Mouse (Mus musculus) MEL (cell line): Measurements from ENCODE around the gene Gm49322. TPM values are rescaled to one million over a fixed set of nuclear protein-coding genes. Genes with fewer than 3 reads are reported as not detected.
A peak's percentile ranks its signal among the peaks of the same experiment; 100 is the strongest.

ENCODE experiments used
- DNase-seq: peaks from one replicate; pipeline ENCODE4 v3.0.0; 2011; ENCODE audit warnings: low read depth, low spot score
- H3K27ac ChIP-seq: 2 replicates; pipeline ENCODE4 v1.5.1; 2012; ENCODE audit warnings: low read depth, mild to moderate bottlenecking, control low read depth, low read length, moderate library complexity; ENCODE audit not compliant: control insufficient read depth
- H3K27me3 ChIP-seq, 2 experiments: fragments of 150-350 bp in 1 of 2; sonication (generic) in 1 of 2; 2 replicates each; pipeline ENCODE4 v1.6.1; 2012; ENCODE audit warnings: low read length in 2 of 2, mild to moderate bottlenecking in 2 of 2, improper control_type of control experiment in 1 of 2, moderate library complexity in 1 of 2; ENCODE audit not compliant: insufficient read depth in 2 of 2, control insufficient read depth in 1 of 2
- H3K36me3 ChIP-seq, 2 experiments: 2 replicates each; pipeline ENCODE4 v1.6.1; 2012 to 2014; ENCODE audit warnings: low read length in 2 of 2, improper control_type of control experiment in 1 of 2, inconsistent platforms in 1 of 2, mild to moderate bottlenecking in 1 of 2; ENCODE audit not compliant: insufficient read depth in 2 of 2, control insufficient read depth in 1 of 2
- H3K4me1 ChIP-seq, 2 experiments: fragments of 150-350 bp in 1 of 2; sonication (generic) in 1 of 2; 2 replicates each; pipeline ENCODE4 v1.6.1; 2012; ENCODE audit warnings: low read length in 2 of 2, improper control_type of control experiment in 1 of 2, mild to moderate bottlenecking in 1 of 2; ENCODE audit not compliant: insufficient read depth in 2 of 2, control insufficient read depth in 1 of 2
- H3K4me3 ChIP-seq, 2 experiments: fragments of 150-350 bp in 1 of 2; sonication (generic) in 1 of 2; 2 replicates each; pipeline ENCODE4 v1.5.1; 2012; ENCODE audit warnings: low read depth in 2 of 2, low read length in 2 of 2, mild to moderate bottlenecking in 2 of 2, moderate library complexity in 2 of 2, control low read depth in 1 of 2, improper control_type of control experiment in 1 of 2; ENCODE audit not compliant: control insufficient read depth in 1 of 2, insufficient read depth in 1 of 2
- H3K79me2 ChIP-seq: 2 replicates; pipeline ENCODE4 v1.6.1; 2012; ENCODE audit warnings: mild to moderate bottlenecking, low read length, moderate library complexity; ENCODE audit not compliant: control insufficient read depth, poor library complexity, insufficient read depth
- H3K9ac ChIP-seq: 2 replicates; pipeline ENCODE4 v1.6.1; 2012; ENCODE audit warnings: low read depth, mild to moderate bottlenecking, control low read depth, low read length, moderate library complexity; ENCODE audit not compliant: control insufficient read depth, poor library complexity, severe bottlenecking
- H3K9me3 ChIP-seq: fragments of 150-350 bp; sonication (generic); replicated peaks from 2 replicates; pipeline ENCODE4 v1.6.1; 2012; ENCODE audit warnings: mild to moderate bottlenecking, low read length, improper control_type of control experiment, moderate library complexity; ENCODE audit not compliant: insufficient read depth
- CHD2 ChIP-seq: IDR thresholded peaks from 2 replicates; pipeline ENCODE4 v1.6.1; 2011; ENCODE audit warnings: low read length, improper control_type of control experiment
- CTCF ChIP-seq, 3 experiments: IDR thresholded peaks in 2 of 3; conservative IDR thresholded peaks in 1 of 3; 2 replicates each; pipeline ENCODE4 v1.5.1; 2011 to 2012; ENCODE audit warnings: low read length in 3 of 3, low read depth in 2 of 3, mild to moderate bottlenecking in 2 of 3, improper control_type of control experiment in 1 of 3, inconsistent platforms in 1 of 3, mixed read lengths in 1 of 3, moderate library complexity in 1 of 3; ENCODE audit not compliant: control insufficient read depth in 1 of 3, insufficient read depth in 1 of 3, poor library complexity in 1 of 3, severe bottlenecking in 1 of 3
- ETS1 ChIP-seq: IDR thresholded peaks from 2 replicates; pipeline ENCODE4 v1.6.1; 2012; ENCODE audit warnings: low read depth, mild to moderate bottlenecking, inconsistent platforms, low read length, improper control_type of control experiment, moderate library complexity
- MEF2A ChIP-seq: IDR thresholded peaks from 2 replicates; pipeline ENCODE4 v1.6.1; 2014; ENCODE audit warnings: low read depth, mild to moderate bottlenecking, inconsistent platforms, low read length, improper control_type of control experiment; ENCODE audit not compliant: poor library complexity, insufficient replicate concordance, severe bottlenecking; ENCODE audit errors: extremely low read depth
- NRF1 ChIP-seq: IDR thresholded peaks from 2 replicates; pipeline ENCODE4 v1.6.1; 2014; ENCODE audit warnings: low read depth, mild to moderate bottlenecking, inconsistent platforms, low read length, improper control_type of control experiment, moderate library complexity; ENCODE audit not compliant: poor library complexity, insufficient read depth, severe bottlenecking
- POLR2AphosphoS5 ChIP-seq: IDR thresholded peaks from 2 replicates; pipeline ENCODE4 v1.6.1; 2012; ENCODE audit warnings: low read depth, borderline replicate concordance, mild to moderate bottlenecking, inconsistent platforms, low read length, moderate library complexity, mixed read lengths
- RAD21 ChIP-seq: IDR thresholded peaks from 2 replicates; pipeline ENCODE4 v1.6.1; 2011; ENCODE audit warnings: mild to moderate bottlenecking, low read depth, low read length, improper control_type of control experiment
- SIN3A ChIP-seq: IDR thresholded peaks from 2 replicates; pipeline ENCODE4 v1.6.1; 2012; ENCODE audit warnings: low read length, improper control_type of control experiment, inconsistent platforms
- TAL1 ChIP-seq: IDR thresholded peaks from 2 replicates; pipeline ENCODE4 v1.6.1; 2012; ENCODE audit warnings: mild to moderate bottlenecking, inconsistent platforms, low read length, moderate library complexity, mixed read lengths
- UBTF ChIP-seq: IDR thresholded peaks from 2 replicates; pipeline ENCODE4 v1.6.1; 2012; ENCODE audit warnings: low read depth, mild to moderate bottlenecking, inconsistent platforms, low read length, improper control_type of control experiment, moderate library complexity, borderline replicate concordance; ENCODE audit not compliant: insufficient read depth
- ZMIZ1 ChIP-seq: IDR thresholded peaks from 2 replicates; pipeline ENCODE4 v1.6.1; 2012; ENCODE audit warnings: low read depth, mild to moderate bottlenecking, inconsistent platforms, low read length, improper control_type of control experiment, moderate library complexity
- polyA plus RNA-seq, 2 experiments: library from polyadenylated mRNA; stranded (reverse) in 1 of 2; unstranded in 1 of 2; fragments of >175 nt in 1 of 2; fragments of >200 nt in 1 of 2; gene quantifications; 2 replicates each; pipeline versions ENCODE4 v1.2.1 to v1.2.4; 2012; ENCODE audit warnings: low replicate concordance in 2 of 2, low read depth in 1 of 2; ENCODE audit not compliant: insufficient read length in 2 of 2, insufficient read depth in 1 of 2, missing spikeins in 1 of 2
- total RNA-seq: library from RNA; depleted of rRNA; stranded (reverse); fragments of 300-350 nt; gene quantifications from 2 replicates; pipeline ENCODE4 v1.2.3, GENCODE M21; 2012

Gene Gm49322
- total and polyA plus RNA-seq, 3 experiments: 1.8 to 2.1 TPM; not detected in 1

DNA sequence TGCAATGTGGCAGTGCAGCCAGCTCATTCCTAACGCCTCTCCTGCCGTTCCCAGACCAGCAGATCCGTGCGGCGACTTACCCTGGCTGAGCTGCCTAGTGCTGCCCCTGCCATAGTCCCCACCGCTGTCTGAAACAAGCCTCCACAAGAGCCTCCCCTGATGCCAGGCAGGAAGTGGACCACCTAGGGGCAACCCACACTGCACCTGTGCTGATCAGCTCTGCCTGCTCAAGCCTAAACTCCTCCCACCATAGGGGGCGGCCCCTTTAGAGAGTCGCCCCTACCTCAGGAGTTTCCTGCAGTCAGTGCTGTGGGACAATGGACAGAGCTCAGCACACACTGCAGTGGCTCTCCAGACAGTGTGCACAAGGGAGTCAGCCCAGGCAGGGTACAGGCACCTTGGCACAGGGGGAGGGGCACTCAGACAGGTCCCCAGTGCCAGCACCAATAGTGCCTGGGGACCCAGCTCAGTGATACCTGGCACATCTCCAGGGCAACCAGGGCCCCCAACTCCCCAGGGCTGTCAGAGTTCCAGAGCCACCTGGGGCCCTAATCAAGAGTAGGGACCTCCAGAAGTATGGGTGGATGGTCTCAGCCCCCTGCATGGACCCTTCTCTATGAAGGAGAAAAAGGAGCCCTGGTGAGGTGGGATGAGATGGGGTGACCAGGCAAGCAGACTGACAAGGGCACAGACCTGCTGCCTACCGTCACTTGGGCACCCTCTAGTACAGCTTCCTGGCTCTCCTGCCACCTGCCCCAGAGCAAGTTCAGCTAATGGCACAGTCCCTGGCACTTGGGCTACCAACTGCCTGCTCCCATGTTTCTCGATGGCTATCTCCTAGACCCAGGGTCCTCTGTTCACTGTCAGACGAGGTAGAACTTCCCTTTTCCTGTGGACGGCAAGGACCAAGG, 20.9 kb upstream of the Gm49322 start:
- no peak overlapping the region for H3K27ac ChIP-seq
- TF ChIP-seq ZMIZ1 (no peak), MEF2A (no peak), TAL1 (peak; percentile 29; the same call in 1 of the 2 replicates), NRF1 (no peak), CHD2 (no peak)
- TF ChIP-seq, all 39 proteins: peak for 1
- DNase-seq: peak; percentile 43
- H3K79me2 ChIP-seq: peaks cover 33% of the 10 kb centered on the region
- H3K36me3 ChIP-seq: no peaks in the 10 kb centered on the region; a peak in 1 of 4 replicates
- H3K27me3 ChIP-seq: no peaks in the 10 kb centered on the region
- no peak overlapping the region for H3K9ac ChIP-seq
- peaks cover 5 to 13% of the 10 kb centered on the region in 2 experiments; a peak in 3 of 4 replicates for H3K4me1 ChIP-seq
- H3K4me3 ChIP-seq: no peak overlapping the region
- no peaks in the 10 kb centered on the region for H3K9me3 ChIP-seq

DNA sequence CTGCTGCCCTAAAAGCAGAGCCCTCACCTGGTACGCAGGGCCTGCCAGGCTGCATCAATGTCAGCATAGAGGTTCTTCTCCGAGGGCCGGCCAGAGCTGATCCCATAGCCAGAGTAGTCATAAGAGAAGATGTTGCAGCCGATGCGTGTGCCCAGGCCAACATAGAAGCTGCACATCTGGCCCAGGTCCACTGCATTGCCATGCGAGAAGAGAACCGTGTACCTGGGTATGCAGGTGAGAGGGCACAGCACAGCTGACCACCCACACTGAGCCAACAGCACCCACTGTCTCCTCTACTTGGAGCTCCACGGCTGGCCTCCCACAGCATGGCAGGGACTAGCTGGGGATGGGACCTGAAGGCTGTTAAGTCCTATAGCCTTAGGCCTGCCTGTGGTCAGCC, 20.2 kb upstream of the Gm49322 start:
- Histone ChIP-seq H3K4me1 (peaks cover 5 to 13% of the 10 kb centered on the region in 2 experiments; a peak in 3 of 4 replicates), H3K79me2 (peaks cover 34% of the 10 kb centered on the region), H3K27me3 (no peaks in the 10 kb centered on the region), H3K36me3 (no peaks in the 10 kb centered on the region; a peak in 1 of 4 replicates), H3K27ac (no peak overlapping the region), H3K9me3 (no peaks in the 10 kb centered on the region), H3K4me3 (no peak overlapping the region), H3K9ac (no peak overlapping the region)
- DNase-seq: no peak
- no peak for TF ChIP-seq SIN3A
- no peak for TF ChIP-seq POLR2AphosphoS5
- TF ChIP-seq ZMIZ1: no peak
- TF ChIP-seq CTCF (IDR thresholded peaks at IDR 0.05 in 2 of 3, conservative IDR thresholded peaks at IDR 0.05 in 1 of 3; ENCODE audit: control insufficient read depth in 1 of 3, insufficient read depth in 1 of 3, low read depth in 2 of 3, low read length in 3 of 3, poor library complexity in 1 of 3, severe bottlenecking in 1 of 3): no peak
- no peak for TF ChIP-seq RAD21
- TF ChIP-seq ETS1: no peak
- no peak for TF ChIP-seq UBTF
